Mouse (Mus musculus) thymus, postnatal 25 days (tissue): Measurements from ENCODE around the gene Nrn1.
A peak's percentile ranks its signal among the peaks of the same experiment; 100 is the strongest.

Experiments used
- DNase-seq: peaks from one replicate; pipeline ENCODE4 v3.0.0; 2022

Nrn1 gene

DNA sequence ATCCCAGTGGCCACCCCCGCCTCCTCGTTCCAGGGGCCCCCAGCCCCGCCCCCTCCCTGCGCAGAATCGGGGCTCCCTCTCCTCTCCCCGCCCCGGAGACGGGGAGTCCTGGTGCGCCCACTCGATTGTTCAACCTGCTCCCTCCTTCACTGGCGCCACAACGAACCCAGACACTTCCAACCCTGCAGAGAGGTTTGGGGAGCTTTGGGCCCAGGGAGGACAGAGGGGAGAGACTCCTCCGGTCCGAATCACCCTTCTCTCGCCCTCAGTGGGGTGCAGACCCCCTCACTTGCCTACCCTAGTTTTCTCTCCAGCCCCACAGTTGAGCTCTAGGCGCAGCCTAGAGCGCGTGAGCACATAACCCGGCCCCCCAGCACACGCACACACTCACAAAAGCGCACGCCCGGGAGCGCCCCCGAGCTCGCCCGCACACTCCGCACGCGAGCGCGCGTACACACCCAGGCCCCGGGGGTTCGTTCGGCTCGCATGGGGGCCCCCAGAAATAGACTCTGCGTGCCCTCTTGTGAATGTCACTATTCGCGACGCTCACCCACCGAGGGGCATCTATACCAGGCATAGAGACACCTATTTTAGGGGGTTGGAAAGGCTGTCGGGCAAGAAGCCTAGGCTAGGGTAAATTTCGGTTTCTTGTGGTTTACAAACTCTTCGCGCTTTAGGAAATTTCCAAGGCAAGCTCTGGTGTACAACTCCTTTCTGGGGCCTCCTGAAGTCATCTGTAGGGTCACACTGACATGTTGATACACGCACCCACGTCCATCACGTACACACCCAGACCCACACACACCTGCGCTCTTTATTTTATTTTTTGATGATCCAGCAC lies at the start of gene Nrn1:
Nrn1 (minus strand) TSS at position 401 of the 841 bp plus-strand sequence.
- peak; percentile 23 for DNase-seq

DNA sequence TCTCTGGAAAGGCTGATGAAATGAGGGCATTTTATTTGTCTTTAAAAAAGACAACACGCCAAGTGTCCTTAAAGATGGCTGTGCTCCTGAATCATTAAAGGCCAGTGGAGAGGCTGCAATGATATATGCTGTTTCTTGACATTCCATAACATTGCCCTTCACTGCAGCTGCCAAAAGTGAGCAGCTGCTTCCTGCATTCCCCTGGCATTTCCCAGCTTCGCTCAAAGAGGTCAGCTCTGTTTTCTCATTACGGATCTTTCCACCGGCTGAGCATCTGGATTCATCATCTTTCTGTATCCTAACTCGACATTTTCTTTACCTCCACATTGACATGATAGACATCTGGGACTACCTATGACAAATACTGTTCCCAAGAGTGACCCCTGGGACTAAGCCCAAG lies 44.7 kb upstream of the Nrn1 start:
- DNase-seq: no peak

DNA sequence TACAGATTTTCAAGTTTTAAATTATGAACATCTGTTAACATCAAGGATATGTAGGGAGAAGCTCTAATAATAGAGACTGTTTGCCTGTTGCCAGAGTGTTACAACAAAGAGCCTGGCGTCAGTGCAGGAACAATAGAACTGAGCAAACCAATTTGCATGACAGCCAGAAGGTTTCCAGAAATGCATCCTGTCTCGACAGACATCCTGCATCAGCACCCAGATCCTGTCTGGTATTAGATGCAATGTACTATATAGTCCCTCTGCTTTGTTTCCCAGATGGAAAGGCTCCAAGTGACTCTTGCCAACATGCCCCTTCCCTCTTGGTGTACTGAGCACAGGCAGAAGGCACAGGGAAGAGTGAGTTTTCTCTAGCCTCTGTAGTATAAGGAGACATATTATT lies 31.9 kb upstream of the Nrn1 start:
- DNase-seq: no peak

DNA sequence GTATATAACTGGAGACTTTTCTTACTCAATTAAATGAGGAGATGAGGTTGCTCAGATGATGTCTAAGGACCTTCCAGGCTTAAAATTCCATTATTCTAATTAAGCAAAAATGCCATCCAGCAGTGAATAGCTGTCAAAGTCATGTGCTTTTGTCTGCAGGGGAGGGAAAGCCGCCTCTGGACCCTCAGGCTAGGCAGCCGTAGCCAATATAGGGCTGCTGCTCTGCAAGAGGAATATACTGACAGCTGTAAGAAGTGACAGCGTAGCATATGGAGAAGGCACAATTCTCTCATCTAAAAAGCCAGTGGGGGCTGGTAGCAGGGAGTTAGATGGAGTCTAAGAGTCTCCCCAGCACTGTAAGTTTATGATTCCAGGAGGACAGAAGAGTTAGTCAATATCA lies 16.9 kb upstream of the Nrn1 start:
- DNase-seq: no peak

DNA sequence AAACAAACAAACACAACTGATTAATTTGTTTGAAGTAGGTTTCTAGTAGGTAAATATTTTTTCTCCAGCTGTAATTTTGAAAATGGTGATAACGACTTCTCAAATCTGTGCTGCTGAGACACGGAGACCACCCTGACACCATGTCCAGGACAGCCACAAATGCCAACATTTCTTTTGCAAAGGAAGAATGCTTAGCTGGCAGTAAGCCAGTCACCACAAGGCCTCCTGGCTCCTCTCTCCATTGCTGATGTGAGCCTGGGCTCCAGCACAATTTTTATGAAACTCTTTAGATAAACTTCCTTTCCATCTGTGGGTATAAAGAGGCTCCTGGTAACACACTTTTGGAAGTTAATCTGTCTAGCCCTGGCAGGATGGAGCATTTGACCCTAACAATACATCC lies 15.1 kb upstream of the Nrn1 start:
- no peak for DNase-seq

DNA sequence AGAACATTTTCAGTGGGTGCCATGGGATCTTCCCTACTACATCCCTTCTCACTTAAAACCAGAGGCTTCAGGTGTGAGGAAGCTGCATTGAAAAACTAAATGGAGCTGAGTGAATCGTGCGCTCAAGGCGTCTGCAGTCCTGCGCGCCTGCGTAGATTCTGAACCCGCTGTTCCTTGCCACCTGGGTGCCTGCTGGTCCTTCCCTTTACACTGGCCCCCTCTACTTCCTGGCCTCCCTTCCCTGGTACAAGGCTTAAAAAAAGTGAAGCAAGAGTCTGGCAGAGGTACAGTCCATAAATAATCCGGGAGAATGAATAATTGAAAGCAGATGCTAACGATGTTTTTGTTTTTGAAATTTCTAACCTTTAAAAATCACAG lies 1.7 kb upstream of the Nrn1 start:
- DNase-seq: no peak

DNA sequence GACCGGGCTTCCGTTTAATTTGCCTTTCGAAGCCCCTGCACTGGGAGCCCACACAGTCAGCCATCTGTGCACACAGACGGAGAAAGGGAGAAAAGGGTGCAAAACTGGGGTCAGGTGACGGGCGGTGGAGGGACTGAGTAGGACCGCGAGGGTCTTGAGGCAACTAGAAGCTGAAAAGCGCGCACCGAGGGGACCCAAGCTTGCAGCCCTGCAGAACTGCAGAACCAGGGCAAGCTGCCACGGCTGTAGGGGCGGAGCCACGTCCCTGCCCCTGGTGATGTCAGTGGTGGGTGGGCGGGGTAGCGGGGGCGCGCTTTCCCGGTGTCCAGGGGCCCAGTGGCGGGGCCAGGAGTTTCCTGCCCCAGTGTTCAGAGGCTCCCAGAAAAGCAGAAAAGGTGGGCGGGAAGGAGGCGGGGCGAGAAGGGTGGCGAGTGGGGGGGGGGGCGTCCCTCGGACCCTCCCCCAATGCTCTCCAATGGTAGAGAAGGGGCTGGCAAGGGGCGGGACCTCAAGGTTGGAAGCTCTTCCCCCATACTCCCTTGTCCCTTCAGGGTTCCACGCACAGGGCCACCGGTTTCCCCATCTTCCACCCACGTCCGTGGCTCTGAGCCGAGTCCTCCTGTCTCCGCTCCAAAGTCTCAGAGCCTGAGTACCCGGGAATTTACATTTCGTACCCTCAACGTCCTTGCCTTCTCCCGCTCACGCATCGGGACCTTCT lies 1.1 kb upstream of the Nrn1 start:
- peak; percentile 64 for DNase-seq

DNA sequence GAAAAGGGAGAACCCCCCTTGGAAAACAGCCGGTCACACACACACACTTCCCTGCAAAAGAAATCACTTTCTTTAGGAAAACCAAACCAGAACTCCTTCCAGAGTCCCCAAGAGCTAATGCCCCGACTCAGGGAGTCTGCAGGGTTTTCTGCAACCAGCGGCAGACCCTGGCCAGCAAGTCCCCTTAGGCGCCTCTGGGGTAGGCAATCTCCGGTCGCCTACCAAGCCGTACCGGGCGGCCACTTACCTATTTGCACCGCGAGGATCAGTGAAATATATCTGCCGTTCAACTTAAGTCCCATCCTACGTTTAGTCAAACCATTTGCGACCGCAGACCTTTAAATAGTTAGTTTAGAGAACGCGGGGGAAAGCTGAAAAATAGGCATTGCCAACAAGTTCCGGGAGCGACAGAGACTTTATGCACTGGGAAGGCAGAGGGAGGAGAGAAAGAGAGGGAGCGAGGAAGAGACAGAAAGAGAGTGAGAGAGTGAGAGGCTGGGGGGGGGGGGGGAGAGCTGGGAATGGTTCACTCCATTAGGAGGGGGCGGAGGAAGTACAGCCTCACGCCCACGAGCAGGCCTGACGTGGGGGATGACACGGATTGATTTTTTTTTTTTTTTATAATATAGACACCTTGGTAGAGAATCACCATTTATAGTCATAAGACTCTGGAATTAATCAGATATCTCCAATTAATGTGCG lies 791 bp downstream of the Nrn1 start:
- DNase-seq: peak; percentile 30

DNA sequence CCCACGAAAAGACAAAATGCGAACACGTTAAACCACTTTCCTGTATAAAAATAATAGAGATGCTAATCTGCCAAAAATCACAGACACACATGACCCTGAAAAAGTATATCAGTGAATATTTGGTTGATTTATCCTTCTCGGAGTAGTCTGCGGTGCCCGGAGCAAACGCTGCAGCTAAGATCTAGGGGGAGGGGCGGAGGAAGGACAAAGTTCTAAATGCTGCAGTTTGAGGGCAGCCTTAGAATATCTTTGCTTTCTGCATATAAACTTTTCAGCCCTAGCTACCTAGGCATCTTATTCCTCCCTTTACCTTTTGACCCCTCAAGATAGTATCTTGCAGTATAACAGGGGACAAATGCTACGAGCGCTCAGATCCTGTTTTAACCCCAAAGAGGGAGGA lies 1.4 kb downstream of the Nrn1 start:
- peak; percentile 21 for DNase-seq

DNA sequence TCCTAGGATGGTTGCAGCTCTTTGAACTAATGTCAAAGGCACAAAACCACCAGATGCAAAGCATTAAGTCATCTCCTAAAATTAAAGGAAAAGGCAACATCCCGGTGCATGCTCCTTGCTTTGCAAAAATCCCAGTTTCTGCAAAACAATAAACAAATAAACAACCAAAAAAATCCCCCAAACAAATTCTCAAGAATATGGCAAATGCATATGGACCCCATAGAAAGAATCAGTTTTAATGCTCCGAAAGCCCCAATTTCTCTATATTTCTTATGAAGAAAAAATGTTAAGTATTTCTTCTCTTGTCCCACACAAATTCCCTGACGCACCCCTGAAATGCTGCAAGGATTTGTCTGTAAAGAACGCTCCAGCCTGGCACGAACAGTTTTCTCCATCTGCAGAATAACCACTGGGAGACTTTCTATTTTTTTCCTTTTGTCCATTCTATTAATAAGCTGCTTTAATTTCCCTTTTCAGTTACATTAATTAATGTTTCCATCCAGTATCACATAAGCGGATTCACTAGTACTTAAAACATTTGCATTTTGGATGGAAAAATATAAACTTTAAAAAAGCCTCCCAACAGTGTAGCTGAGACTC lies 1.9 kb downstream of the Nrn1 start:
- DNase-seq: no peak

DNA sequence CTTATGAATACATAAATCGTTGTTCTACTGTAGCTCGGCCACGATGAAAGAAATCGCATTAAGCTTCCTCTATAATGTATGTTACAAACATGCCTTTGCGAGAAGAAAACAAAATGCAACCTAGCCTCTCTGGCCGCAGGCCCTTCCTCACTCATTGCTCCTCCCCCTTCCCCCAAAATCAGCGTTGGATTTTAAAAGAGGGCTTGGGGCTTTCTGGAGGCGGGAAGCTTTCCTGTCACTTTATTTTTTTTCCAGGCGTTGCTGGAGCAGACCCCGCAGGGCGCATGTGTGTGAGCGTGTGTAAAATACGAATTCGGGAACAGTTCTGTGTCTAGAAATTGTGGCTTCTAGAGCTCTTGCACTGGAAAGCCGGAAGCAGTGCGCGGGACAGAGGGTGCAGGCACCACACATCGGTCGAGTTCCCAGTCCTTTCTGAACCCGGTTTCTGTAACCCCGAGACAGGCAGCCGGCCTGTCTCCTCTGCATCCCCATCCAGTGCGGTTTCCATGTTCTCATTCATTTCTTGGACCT lies 2.9 kb downstream of the Nrn1 start:
- peak; percentile 33 for DNase-seq

DNA sequence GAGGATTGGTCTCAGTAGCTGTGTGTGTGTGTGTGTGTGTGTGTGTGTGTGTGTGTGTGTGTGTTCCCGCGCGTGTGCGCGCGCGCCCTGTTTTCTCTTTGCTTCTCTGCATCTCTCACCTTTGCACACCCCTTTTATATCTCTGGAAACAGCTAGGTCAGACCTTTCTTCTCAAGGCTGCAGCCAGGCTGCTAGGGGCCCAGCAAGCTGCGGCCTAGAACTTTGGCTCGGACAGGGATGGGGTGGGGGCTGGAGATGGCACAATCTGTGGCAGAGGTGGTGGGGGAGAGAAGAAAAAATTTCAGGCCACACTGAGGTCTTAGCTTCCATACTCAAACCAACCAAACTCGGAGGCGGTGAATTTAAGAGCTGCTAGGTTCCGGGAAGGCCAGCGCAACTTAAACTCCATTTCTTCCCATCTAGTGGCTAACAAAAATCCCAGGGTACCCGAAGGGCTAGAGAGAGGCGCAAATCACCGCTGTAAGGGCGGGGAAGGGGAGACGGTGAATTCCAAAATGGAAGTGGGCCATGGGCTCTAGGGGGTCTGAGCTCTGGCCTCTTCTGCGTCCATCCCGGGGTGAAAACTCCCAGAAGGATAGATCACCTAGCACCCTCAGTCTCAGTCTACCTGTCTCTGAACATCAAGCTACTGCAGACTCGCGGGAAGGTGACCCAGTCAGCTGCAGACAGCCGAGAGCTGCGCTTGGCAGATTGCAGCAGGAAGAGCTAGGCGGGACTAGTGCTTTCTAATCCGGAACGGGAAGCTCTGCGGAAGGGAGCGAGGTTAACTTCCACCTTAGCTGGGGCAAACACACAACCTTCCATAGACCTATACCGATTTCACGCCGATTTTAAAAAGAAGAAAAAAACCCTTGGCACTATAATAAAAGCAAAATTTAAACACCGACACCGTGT lies 3.7 kb downstream of the Nrn1 start:
- peak; percentile 58 for DNase-seq

DNA sequence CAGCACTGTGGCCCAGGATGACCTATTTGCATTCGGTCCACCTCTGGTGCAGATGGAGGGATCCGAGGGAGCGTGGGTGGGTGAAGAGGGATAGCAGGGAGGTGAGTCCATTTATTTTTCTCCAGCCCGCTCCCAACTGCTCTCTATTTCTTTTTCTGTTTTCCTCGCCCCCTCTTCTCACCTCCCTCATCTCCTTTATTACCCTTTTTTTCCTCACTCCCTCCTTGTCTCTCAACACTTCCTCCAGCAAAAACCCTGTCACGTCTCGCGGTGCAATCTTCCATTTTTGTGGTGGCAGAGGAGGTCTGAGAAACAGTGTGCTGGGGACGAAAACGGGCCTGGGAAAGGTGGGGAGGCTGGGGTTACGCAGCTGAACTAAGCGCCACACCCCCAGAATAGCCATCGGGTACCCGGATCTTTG lies 4.6 kb downstream of the Nrn1 start:
- no peak for DNase-seq

DNA sequence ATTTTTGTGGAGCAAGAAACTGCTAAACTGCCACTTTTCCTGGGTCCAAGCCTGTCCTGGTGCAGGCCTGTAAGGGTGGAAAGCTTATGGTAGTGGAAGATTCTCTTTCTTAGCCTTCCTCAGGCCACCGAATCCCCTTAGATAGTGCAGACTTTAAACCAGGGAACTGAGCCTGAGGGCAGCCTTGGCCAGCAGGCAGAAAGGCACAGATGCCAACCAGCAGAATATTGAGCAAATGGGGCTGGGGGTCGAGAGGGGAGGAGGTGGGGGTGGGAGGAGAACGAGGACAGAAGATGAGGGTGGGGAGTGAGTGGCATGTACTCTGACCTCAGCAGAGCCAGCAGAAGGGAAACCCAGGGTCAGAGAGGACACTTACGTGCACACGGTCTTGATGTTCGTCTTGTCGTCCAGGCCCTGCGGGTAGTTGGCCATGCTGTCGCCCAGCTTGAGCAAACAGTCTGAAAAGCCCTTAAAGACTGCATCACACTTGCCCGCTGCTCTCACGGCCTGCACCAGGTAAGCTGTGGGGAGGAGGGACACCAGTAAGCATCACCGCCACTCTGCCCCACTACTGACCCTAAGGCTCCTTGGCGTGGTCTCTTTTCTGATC lies 5.1 kb downstream of the Nrn1 start:
- no peak for DNase-seq

DNA sequence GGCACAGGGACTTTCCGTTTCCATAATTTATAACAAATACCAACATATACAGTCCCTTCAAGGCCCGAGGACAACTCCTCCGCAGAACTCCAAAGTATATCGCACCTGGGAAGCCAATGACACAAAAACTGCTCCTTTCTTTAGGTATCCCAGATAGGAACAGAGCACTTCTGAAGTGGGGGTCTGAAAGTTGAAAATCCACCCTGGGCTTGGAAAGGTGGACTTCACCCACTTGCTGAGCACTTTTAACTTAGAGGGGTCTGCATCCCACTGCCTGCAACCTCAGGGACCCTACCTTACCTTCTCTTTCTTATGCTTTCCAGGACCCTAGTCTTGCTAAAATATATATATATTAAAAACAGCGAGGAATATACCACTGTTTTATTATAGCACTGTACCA lies 6.4 kb downstream of the Nrn1 start:
- DNase-seq: no peak

DNA sequence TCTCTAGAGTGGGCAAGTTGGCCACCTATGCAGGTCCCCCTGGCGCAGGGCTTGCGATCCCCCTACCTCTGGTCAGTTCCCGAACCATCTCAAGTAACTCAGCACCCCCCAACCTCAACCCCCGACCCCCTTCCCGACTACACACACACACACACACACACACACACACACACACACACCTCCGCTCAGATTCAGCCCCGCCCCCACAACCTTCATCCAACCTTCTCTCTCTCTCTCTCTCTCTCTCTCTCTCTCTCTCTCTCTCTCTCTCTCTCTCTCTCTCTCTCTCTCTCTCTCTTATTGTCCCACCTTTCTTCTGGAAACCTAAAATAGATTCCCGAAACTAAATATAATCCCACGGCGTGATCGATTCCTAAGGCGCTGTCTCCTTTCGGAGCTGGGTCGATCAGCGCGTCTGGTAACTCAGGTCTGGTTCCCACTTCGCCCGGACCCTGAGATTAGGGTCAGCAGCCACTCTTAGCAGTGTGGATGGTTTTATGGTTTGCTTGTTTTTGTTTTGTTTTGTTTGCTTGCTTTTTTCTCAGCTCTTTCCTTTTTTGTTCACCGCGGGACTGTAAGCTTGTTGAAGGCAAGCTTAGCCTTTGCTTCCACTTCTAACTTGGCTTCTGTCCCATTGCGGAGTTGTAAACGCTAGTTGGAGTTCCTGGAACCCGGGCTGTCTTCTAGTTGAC lies 7.0 kb downstream of the Nrn1 start:
- DNase-seq: no peak

DNA sequence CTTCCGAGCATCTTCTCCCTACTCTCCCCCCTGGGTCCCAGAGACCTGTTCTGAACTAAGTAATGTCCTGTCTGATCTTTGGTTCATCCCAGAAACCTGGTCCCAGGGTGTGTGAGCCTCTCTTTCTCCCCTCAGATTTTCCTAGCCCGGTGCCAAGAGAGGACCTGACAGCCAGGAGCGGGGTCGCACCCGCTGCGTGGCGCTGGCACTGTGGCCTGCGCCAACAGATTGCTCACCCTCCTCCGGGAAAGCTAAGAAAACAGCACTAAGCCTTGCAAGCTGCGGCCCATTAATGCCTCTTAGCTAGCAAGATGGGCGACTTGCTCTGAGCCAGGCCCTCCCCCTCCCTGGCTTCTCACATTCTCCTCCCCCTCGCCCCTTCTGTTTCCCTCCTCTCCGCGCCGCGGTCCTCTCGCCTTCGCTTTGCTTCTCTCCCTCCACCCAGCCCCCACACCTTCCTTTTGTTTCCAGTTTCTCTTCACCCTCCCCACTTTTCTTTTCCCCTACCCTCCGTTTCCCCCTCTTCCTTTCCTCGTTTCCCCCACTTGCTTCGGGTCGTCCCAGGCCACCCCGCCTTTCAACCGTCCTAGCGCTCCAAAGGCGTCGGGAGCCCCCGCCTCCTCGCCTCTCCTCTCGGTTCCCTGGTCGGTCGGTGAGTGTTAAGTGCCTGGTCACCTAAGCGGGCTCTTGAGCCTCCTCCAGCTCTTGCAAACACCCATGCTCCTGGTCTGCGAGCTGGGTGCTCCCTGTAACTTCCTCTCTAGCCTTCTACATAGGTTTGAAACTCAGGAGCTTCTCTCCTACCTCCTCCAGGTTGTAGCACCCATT lies 7.8 kb downstream of the Nrn1 start:
- peak; percentile 23 for DNase-seq

DNA sequence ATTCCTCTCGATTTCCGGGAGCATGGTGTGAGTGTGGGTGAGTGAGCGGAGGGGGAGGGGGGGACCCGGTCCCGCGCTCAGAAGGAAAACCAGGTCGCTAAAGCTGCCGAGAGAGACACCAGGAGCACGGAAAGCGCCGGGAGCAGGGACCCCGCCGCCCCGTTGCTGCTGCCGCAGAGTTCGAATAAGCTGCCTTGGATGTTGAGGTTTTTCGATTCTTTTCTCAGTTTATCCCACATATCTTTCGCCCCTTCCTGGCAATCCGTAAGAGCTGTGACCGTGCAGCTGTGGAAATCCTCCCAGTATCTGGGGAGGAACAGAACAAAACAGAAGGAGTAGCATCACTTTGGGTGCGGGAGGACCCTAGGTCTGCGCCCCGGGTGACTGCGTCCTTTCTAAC lies 8.4 kb downstream of the Nrn1 start:
- DNase-seq: peak; percentile 21

DNA sequence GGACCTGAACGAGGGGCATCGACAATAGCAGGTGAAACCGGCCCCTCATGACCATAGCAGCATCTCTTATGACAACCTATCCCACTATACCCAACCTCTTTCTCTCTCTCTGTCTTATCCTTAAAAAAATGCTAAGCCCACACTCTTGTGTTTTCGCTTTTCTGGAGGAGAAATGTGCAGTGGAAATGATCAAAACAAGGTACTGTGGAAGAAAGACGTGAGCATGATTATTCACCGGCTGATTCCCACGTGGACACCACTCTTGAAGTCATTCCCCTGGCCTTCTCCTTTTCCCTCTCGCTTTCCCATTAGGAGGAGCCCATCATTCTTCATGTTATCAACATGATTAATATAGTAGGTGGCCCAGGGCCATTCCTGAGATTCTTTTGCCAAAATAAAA lies 9.1 kb downstream of the Nrn1 start:
- no peak for DNase-seq
